Mouse (Mus musculus) ovary, adult 18-20 months (tissue): ENCODE measurements around the gene Dok7.

Experiments
- DNase-seq: peaks from one replicate; pipeline ENCODE4 v3.0.0; 2022; ENCODE audit warnings: low spot score, mixed read lengths

The Dok7 gene

DNA sequence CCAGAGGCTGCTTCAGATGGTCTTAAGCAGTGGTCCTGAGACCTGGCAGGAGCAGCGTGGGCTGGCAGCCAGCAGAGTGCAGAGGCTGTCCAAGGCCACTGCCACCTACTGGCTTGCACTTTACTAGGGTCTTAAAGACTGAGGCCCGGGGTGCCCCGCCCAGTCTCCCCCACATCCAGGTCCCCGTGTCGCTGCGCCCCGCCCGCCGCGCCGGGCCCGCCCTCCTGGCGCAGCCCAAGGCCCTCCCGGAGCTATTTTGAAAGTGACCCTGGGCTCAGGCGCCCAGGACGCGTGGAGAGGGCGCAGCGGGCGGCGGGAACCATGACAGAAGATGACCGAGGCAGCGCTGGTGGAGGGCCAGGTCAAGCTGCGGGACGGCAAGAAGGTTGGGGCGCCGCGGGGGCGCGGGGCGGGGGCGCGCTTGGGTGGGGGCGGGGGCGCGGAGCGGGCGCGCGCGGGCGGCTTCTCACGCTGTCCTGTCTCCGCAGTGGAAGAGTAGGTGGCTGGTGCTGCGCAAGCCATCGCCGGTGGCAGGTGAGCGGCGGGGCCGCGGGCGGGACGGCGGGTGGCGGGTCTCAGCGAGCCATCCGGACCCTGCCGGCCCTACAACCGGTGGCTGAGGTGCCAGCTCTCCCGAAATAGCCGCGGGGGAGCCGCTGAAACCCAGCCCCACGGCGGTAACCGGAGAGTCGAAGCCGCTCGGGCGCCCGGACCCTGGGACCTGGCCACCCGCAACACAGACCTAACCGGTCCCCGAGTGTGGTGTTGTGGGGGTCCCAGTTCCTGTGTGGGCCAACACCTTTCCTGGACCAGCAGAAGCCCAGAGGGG, at the start of gene Dok7:
Gene Dok7 (plus strand): TSS at position 163 of the 829 bp plus-strand sequence.
- DNase-seq = peak; percentile 73

DNA sequence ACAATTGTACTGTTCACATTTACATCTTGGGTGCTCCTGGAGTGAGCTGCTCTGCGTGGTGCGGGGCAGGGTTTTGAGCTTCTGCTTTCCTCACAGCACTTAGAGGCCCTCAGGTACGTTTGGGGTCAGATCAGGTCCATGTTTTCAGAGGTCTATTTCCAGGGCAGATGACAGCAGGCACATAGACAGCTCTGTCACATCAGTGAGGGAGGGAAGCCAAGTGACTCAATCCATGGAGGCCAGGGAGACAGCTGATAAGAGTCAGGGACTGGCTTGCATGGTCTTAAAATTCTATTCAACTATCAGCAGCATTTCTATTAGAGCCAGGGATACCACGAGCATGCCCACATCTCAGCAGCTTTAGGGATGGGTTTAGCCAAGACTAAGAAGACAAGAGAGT, 47.4 kb upstream of the Dok7 start:
- no peak for DNase-seq

DNA sequence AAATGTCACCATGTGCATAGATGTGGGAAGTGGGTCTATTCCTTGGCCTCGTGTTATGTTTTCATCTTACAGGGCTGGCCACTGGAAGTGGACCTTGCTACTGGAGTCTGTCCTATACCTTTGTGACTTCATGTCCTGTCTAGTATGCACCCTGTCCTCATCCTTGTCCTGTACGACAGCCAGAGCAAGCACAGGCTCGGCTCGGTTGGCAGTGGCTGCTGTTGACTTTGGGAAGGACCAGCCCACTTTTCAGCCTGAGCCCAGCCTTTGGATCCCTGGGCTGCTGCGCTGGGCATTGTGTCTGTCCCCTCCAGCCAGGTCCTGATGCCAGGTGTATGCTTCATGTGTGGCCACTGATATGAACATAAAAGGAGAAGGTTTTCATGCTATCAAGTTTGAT, 45.9 kb upstream of the Dok7 start:
- no peak for DNase-seq

DNA sequence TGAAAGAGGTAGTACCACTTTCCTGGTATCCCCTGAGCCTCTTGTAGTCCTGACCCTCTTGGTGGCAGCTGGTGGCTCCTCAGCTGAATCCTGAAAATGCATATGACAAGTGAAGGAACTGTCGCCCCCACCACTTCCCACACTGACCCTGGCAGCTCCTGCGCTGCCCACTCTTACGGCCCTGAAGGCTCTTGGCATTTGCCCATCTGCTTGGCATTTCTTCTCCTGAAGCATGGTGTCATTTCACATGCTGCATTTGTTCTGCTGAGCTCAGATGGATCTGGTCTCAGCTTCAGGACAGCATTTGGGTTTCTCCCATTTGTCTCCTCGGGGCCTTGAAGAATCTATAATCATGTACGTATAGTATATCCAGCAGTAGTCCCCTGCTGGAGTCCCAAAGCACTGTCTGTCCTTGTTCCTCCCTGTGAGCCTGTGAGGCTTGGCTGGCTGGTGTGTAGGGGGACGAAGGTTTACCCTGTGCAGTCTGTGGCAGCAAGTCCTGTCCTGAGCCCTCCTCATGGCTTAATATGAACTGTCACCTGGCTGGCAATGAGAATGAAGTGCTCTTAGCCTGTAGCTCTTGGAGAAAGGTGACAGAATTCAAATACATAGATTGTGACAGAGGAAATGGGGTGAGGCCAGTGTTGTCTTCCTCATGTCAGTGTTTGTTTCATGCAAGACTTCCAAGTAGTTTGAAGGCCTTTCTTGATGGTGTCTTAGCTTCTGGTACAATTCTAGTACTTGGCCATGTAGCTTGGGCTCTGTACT, 45.2 kb upstream of the Dok7 start:
- no peak for DNase-seq

DNA sequence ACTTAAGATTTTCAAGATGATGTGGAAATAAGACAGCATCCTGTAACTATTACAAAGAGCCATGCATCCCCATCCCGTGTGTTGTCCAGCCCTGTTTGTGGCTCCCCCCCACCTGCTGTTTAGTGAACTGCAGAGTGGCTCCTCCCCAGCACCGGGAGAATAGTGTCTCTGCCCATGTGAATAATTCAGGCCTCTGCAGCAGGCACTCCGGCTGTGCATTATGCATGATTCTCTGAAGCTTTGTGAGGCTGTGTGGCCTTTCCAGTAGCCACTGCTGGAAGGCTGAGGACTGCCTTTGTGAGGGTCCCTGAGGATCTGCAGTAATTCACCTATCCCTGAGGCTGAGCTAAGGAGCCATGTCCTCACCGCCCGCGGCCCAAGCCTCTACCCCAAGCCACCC, 42.5 kb upstream of the Dok7 start:
- DNase-seq = no peak

DNA sequence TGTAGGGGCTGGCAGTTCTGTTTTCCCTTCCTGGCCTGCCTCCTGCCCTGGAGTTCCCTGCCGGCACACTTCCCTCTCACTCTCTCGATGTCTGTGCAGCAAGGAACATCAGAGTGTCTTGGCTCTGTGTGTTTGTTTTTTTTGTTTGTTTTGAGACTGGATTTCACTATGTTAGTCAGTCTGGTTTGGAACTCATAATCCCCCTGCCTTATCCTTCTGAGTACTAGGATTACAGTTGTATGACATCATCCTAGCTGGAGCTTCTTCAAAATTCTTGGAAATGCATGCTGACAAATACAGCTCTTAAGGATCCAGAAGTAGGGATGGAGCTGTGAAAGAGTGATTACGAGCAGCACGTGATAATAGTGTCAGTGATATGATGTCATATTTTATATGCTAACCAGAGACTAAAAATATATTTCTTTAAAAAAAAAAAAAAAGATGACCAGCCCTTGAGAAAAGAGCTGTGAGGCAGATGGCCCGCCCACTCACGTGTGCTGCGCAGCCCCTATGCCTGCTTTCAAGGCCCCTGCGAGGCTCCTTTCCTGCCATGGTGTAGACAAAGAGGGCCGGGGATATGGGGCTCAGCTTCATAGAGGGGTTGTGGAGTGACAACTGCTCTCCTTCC, 36.8 kb upstream of the Dok7 start:
- DNase-seq = no peak

DNA sequence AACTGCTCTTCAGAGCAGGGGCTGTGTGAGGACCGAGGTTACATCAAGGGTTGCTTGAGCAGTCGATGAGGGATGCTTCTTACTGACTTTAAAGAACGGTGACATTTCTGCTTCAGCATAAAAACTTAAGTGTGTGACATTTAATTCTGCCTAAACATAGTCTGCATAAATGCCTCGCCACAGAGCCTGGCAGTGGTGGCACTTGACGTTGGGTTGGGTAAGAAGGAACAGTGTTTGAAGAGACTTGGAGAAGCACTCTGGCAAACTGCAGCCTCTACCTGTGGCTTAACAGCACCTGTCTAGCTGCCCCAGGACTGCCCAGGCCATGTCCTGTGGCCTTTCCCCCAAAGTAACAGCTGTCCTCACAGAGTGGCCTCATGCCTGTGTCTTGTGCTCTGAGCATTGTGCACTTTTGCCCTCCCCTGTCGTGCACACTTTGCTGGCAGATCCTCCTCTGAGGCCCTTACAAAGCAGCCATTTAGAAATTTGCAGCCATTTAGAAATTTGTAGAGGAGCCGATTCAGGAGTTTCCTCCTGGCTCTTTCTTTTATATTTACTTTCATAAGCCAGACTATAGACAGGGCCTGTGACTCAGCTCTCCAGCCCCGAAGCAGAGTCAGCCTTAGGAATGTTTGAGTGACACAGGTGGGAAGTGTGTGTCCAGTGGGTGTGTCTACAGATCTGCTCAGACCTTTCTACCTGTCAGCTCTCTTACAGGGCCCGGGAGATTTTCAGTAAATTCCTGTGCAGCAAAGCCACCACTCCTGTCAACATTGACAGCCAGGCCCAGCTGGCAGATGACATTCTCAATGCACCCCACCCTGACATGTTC, 35.9 kb upstream of the Dok7 start:
- no peak for DNase-seq

DNA sequence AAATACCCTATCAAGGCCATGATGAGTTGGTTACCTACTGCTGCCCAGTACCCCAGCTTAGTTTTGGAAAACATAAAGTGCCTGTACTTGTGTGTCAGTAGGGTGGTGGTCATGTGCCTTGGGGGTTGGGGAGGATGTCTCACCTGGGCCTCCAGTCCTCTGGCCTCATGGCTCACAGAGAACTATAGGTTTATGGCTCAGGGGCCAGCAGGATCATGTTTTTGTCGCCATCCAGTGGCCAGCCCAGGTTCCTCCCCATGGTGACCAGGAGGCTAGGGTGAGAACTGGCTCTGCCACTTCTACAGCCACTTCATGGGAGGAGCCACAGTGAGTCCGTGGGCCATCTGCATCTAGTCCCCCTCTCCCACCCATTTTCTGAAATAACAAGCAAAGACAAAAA, 31.6 kb upstream of the Dok7 start:
- DNase-seq = peak; percentile 28

DNA sequence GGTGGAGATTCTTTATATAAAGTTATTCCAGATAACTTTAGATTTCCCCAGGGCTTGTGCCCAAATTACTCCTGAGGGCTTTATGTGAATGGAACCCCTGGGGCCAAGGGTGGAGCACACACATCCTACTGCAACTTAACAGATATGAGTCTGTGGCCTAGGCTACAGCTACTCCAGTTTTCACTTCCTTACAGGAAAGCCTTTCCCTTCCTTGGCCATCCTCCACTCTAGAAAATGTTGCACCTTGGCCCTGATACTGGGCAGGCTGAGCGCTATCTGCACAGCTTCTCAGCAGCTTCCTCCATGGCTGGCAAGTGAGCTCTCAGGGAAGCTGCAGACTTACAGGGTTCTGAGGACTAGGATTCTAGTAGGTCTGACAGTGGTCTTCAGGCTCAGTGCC, 27.3 kb upstream of the Dok7 start:
- DNase-seq = no peak

DNA sequence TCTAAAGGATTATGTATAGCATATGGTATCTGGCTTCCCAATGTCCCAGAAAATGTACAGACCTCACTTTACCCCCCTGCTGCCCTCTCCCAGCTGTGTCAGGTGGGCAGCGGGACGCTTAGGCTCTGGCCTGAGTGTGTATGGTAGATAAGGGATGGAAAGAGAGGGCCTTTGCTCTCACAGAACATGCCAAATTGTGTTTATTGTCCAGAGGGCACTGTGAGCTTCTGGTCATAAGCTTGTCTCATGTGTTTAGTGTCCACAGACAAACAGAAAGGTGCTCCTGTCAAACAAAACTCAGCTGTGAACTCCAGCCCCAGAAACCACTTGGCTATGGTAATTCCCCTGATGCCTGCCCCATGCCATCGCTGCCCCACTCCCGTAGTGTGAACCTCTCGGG, 26.8 kb upstream of the Dok7 start:
- DNase-seq = no peak

DNA sequence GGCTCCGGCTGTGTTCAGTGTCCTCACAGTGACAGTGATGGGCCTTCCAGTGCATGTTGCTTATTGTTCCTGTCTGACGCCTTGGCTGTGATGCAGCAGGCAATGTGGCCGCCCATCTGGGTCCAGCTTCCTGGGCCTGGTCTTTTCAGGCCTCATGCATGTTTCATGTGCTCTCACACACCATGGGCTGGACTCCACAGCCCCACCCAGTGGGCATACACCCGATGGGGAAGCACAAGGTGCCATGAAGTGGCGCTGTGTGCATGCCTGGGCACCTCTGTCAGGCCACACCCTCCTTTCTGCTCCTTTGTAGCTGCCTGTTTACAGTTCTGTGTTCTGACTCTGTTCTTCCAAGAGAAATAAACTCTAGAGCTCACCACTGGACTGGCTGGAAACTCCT, 23.5 kb upstream of the Dok7 start:
- no peak for DNase-seq

DNA sequence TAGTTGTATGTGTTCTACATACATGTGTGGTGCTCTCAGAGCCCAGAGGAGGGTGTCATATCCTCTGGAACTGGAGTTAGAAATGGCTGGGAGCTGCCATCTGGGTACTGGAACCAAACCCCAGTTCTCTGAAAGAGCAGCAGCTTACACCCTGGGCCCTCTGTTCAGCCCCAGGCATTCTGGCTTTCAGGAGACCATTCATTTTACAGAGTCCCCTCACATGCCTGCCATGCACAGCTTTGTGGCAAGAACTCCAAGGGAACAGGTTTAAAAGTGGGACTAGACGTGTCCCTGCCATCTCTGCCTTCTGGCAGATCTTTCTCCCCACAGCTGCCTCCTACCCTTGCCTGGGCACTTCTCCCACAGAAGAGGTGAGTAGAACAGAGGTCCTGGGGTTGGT, 22.9 kb upstream of the Dok7 start:
- no peak for DNase-seq

DNA sequence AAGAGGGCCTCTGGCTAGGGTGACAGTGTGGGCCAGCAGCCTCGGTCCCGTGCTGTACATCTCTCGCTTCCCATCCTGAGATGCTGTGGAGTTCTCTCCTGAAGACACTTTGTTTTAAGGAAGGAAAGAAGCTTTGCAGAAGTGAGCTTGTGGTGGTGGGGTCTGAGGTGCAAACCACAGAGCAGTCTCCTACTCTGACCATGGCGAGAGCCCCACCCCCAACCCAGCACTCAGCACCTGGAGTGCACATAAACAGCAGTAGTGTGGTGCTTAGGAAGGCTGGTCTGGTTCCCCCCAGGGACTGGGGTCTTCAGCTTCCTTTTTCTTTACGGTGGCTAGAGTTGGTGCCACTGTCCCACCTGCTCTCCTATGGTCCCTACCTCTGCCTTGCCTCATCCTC, 21.4 kb upstream of the Dok7 start:
- DNase-seq = no peak

DNA sequence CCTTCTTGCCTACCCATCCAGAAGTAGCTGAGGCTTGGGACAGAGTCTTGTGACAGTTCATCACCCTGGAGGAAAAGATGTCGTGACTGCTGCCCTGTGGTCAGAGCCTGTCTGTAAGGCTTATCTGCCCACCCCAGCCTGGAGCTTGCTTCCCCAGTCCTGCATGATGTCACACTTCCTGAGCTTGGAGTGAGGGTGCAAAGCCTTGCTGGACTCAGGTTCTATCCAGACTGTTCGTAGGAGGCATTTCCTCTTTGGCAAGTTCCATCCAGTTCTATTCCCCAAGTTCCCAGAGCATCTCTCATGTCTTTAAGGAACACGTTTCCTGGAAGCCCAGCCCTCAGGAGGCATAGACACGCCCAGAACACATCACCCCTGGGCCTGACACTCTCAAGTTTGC, 20.8 kb upstream of the Dok7 start:
- DNase-seq = no peak

DNA sequence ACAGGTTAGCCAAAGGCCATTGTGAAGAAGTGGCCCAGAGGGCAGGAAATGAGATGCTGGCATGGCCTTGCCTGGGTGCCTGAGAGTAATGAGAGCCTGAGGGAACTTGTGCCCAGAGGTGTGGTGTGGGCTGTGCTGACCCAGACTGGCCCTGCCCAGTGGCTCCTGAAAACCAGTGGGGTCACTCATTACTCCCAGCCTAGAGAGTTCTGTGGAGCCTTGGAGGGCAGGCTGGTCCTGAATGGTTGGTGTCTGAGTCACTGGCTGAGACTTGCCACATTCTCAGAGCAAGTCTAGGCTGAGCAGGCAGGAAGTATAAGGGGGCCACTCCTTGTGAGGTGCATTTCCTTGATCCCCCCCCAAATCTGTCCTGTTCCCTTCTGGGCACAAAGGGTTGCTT, 19.1 kb upstream of the Dok7 start:
- no peak for DNase-seq

DNA sequence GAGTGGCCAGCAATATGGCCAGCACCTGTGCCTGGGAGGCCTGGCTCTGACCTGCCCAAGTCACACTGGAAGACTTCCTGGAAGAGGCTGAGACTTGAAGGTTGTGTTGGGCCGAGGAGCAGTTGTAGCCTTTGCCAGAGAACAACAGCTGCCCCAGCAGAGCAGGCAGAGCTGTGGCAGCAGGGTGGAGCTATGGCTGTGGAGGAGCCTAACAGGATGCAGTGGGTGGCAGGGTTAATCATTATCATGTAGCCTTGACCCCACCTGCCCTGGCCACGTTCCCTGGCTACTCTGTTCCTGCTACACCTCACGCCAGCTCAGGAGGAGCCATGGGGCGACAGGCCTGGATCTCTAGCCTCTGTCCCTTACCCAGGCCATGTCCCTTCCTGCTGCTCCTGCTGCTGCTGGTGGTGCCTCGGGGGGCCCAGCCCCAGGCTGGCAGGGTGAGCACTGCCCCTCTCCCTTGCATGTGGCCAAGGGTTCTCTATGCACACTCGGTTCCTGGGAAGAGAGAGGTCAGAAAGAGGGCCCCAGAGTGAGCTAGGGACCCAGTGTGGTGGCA, 15.2 kb upstream of the Dok7 start, which contains the start of gene Hgfac:
Gene Hgfac (plus strand): TSS at position 242 of the 562 bp plus-strand sequence.
- no peak for DNase-seq

DNA sequence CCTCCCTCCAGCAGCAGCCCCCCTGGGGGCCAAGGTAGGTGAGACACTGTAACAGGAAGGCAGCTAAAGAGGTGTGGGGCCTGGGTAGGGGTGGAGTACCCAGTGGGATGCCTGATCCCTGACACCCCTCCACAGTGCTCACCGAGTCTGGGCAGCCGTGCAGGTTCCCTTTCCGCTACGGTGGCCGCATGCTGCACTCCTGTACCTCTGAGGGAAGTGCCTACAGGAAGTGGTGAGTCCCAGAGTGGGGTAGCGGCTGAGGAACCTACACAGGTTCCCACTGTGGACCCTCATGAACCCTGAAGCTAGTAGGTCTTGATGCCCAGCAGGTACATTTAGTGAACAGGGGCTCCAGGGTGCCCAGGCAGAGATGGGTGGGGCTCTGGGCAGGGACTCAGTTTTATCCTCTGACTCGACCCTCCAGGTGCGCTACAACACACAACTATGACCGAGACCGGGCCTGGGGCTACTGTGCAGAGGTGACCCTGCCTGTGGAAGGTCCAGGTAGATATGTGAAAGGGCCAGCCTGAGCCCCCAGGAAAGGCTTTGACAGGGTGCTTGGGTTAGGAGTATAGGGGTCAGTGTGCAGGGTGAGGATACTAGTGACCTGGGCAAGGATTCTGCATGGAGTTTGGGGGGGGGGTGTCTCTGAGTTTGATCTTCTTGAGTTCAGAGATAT, 14.0 kb upstream of the Dok7 start:
- no peak for DNase-seq

DNA sequence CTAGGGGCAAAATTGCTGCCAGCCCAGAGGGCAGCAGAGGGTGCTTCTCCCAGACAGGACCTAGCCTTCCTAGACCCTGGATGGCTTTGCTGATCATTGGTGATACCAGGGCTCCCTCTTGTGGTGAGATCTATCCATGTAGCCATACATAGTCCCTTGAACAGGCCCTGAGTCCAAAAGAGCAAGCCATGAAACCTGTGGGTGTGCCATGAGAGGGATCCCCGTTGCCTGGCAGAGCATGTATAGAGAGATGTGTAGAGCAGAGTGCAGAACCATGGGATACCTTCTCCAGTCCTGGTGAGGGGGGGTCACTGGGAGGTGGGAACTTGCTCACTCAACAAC, 13.5 kb upstream of the Dok7 start:
- DNase-seq = peak; percentile 48

DNA sequence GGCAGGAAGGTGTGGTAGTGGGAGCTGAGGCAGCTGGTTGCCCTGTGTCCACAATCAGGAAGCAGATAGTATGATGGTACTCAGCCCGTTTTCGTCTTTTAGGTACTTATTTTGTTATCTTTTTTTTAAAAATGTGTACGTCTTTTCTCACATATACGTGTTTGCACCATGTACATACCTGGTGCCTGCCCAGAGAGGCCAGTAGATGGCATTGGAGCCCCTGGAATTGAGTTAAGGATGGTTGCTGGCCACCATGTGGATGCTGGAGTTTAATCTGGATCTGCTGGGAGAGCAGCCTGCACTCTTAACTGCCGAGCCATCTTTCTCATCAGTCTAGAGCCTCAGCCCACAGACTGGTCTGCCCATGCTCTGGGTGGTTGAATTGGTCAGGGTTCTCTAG, 6.0 kb upstream of the Dok7 start:
- DNase-seq = no peak

DNA sequence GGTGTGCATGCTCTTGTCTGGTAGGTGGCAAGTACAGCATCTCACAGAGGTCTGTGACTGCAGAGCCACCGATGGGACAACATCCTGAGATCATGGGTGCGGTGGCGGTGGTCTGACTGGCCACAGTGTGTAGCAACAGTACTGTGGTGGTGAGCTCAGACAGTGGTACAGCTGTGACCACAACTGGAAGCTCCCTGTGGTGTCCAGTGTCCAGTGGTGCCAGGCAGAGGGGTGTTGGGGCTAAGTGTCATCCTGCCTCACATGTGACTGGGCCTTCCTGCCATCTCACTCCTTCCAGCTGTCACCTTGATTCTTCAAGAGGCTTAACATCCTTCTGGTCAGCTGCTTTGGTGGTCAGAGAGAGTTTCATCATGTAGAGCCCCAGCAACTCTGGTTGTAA, 1.9 kb upstream of the Dok7 start:
- DNase-seq = no peak

DNA sequence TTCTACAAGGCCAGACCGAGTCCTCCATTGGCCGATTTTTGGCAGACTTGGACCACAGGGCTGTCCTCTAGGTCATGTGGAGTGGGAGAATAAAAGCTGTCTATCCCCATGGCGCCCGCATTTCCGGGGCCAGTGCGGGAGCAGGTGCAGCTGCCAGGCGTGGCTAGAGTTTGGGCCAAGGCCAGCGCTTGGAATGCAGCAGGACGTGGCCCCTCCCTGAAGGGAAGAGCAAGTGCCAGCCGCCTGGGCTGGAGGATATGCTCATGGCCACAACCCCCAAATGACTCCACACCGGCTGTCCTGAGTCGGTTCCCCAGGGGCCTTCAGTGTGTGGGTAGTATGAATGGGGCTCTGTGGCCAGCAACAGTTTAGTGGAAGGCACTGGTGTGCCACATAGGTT, 1.5 kb upstream of the Dok7 start:
- peak; percentile 65 for DNase-seq
